Mouse (Mus musculus) layer of hippocampus, adult 2 months (tissue): Measurements from ENCODE around the gene Nkapl. TPM values are rescaled to one million over a fixed set of nuclear protein-coding genes. Genes with fewer than 3 reads are reported as not detected.
A peak's percentile ranks its signal among the peaks of the same experiment; 100 is the strongest.

Experiments
- DNase-seq, 2 experiments: peaks; one replicate each; pipeline ENCODE4 v3.0.0; 2022; ENCODE audit warnings: low spot score in 2 of 2
- H3K27ac ChIP-seq: fragments of 200-600 bp; 2 replicates; pipeline ENCODE4 v1.8.1; 2022
- H3K4me3 ChIP-seq: fragments of 200-600 bp; 2 replicates; pipeline ENCODE4 v1.8.1; 2022; ENCODE audit warnings: mild to moderate bottlenecking
- CTCF ChIP-seq: fragments of 200-600 bp; conservative IDR thresholded peaks from 2 replicates; pipeline ENCODE4 v1.8.1; 2022; ENCODE audit warnings: antibody characterized with exemption, mild to moderate bottlenecking, moderate library complexity
- microRNA-seq, 2 experiments: library from miRNA; unstranded; fragments of <30 nt; microRNA quantifications; one replicate each; pipeline ENCODE4 v1.2.0; 2021
- total RNA-seq, 2 experiments: library from RNA; stranded (reverse); gene quantifications; 2 replicates each; pipeline ENCODE4 v1.2.3; 2021

Gene Nkapl
- total RNA-seq, 2 experiments from 2014 or later, result 0.56 to 0.92 TPM

- TF ChIP-seq CTCF, result no peak
- DNase-seq, result no peak
- Histone ChIP-seq H3K4me3 (no peak overlapping the region), H3K27ac (no peak overlapping the region)
These were observed 12.0 kb downstream of the Nkapl start for GRCm38 (mm10) chr13:21456347-21456746.

GRCm38 (mm10) chr13:21454133-21454532 lies 14.2 kb downstream of the Nkapl start:
- no peak for DNase-seq
- TF ChIP-seq CTCF, result no peak
- no peak overlapping the region for H3K4me3 ChIP-seq
- peak overlapping the region; percentile 94; the same call in 1 of the 2 replicates for H3K27ac ChIP-seq

GRCm38 (mm10) chr13:21453449-21453848 lies 14.9 kb downstream of the Nkapl start, which contains the start of gene Zscan26:
Zscan26 (minus strand) TSS chr13:21453730.
- peak; percentile 83 to 86 for DNase-seq
- Histone ChIP-seq H3K27ac (peak within 1 kb of the TSS; percentile 94), H3K4me3 (peak within 1 kb of the TSS; percentile 98)
- no peak for TF ChIP-seq CTCF

- Histone ChIP-seq H3K4me3 (peak overlapping the region; percentile 98), H3K27ac (peak overlapping the region; percentile 94)
- no peak for TF ChIP-seq CTCF
- DNase-seq, result no peak
These were observed 15.3 kb downstream of the Nkapl start for GRCm38 (mm10) chr13:21453042-21453441.

GRCm38 (mm10) chr13:21447856-21448614 lies 20.3 kb downstream of the Nkapl start:
- no peak overlapping the region for H3K27ac ChIP-seq
- no peak overlapping the region for H3K4me3 ChIP-seq
- no peak for DNase-seq
- TF ChIP-seq CTCF, result no peak

- TF ChIP-seq CTCF, result no peak
- DNase-seq, result no peak
- H3K4me3 ChIP-seq, result no peak overlapping the region
- no peak overlapping the region for H3K27ac ChIP-seq
These were observed 21.5 kb downstream of the Nkapl start for GRCm38 (mm10) chr13:21446796-21447195.

GRCm38 (mm10) chr13:21441207-21441572 lies 27.1 kb downstream of the Nkapl start:
- no peak for DNase-seq
- Histone ChIP-seq H3K4me3 (peak overlapping the region; percentile 72), H3K27ac (peak overlapping the region; percentile 86)
- TF ChIP-seq CTCF, result no peak

- TF ChIP-seq CTCF, result peak; percentile 52
- peak; percentile 63 to 67 for DNase-seq
- peak within 1 kb of the TSS; percentile 72 for H3K4me3 ChIP-seq
- H3K27ac ChIP-seq, result peak within 1 kb of the TSS; percentile 86
These were observed 27.7 kb downstream of the Nkapl start, which contains the start of gene Pgbd1 for GRCm38 (mm10) chr13:21440503-21441206. Pgbd1 (minus strand) TSS chr13:21441058.

- TF ChIP-seq CTCF, result no peak
- H3K27ac ChIP-seq, result no peak overlapping the region
- no peak for DNase-seq
- H3K4me3 ChIP-seq, result no peak overlapping the region
These were observed 32.8 kb downstream of the Nkapl start for GRCm38 (mm10) chr13:21435476-21435875.

- Histone ChIP-seq H3K4me3 (no peak overlapping the region), H3K27ac (no peak overlapping the region)
- no peak for TF ChIP-seq CTCF
- DNase-seq, result no peak
These were observed 40.7 kb downstream of the Nkapl start for GRCm38 (mm10) chr13:21427631-21428030.

- Histone ChIP-seq H3K27ac (no peak overlapping the region), H3K4me3 (no peak overlapping the region)
- DNase-seq, result no peak
- TF ChIP-seq CTCF, result no peak
These were observed 45.0 kb downstream of the Nkapl start for GRCm38 (mm10) chr13:21423301-21423700.

GRCm38 (mm10) chr13:21418865-21419264 lies 49.4 kb downstream of the Nkapl start:
- DNase-seq, result no peak
- H3K27ac ChIP-seq, result no peak overlapping the region
- H3K4me3 ChIP-seq, result no peak overlapping the region
- no peak for TF ChIP-seq CTCF

- TF ChIP-seq CTCF, result no peak
- no peak for DNase-seq
- Histone ChIP-seq H3K4me3 (no peak overlapping the region), H3K27ac (no peak overlapping the region)
These were observed 50.9 kb downstream of the Nkapl start for GRCm38 (mm10) chr13:21417298-21418010.

Small RNA genes within 50 kb of the gene (microRNA-seq; reads per million reads assigned to microRNA genes)
- gene Mir1896, result 0 reads per million in 2 experiments

Other genes starting within 250 kb of the Nkapl start
- not detected for gene Gpx5, start 175.8 kb downstream of the Nkapl start, total RNA-seq
- gene Gpx6, start 156.4 kb downstream of the Nkapl start, total RNA-seq, result not detected
- gene Olfr1367, start 121.6 kb downstream of the Nkapl start, total RNA-seq, result not detected
- 1 to 10 TPM; 9.4 to 10.0 TPM for gene Zscan12, start 105.7 kb downstream of the Nkapl start, total RNA-seq
- gene Zkscan3, start 65.8 kb downstream of the Nkapl start, total RNA-seq, result 10 to 100 TPM; 36.0 to 43.5 TPM
- 1 to 10 TPM; 1.1 to 1.6 TPM for gene Pgbd1, start 27.5 kb downstream of the Nkapl start, total RNA-seq
- gene Zscan26, start 14.8 kb downstream of the Nkapl start, total RNA-seq, result 10 to 100 TPM; 55.4 to 55.9 TPM
- 1 to 10 TPM; 6.5 TPM for gene Zkscan4, start 10.4 kb upstream of the Nkapl start, total RNA-seq
- not detected for gene Gm10065, start 10.9 kb upstream of the Nkapl start, total RNA-seq
- 10 to 100 TPM; 19.4 to 21.2 TPM for gene AK157302, start 26.7 kb upstream of the Nkapl start, total RNA-seq
- gene Gm11273, start 32.9 kb upstream of the Nkapl start, total RNA-seq, result 10 to 100 TPM; 59.2 to 60.9 TPM
- gene Zkscan8, start 62.6 kb upstream of the Nkapl start, total RNA-seq, result 10 to 100 TPM; 20.2 to 23.4 TPM
- gene Olfr1366, start 74.3 kb upstream of the Nkapl start, total RNA-seq, result not detected
- gene Olfr1535, start 91.4 kb upstream of the Nkapl start, total RNA-seq, result not detected
- not detected for gene Olfr1364, start 113.2 kb upstream of the Nkapl start, total RNA-seq
- not detected for gene Olfr1362, start 145.5 kb upstream of the Nkapl start, total RNA-seq
- gene Olfr11, start 174.0 kb upstream of the Nkapl start, total RNA-seq, result not detected
- gene Olfr1361, start 194.9 kb upstream of the Nkapl start, total RNA-seq, result not detected
- gene Olfr1360, start 208.9 kb upstream of the Nkapl start, total RNA-seq, result not detected
- gene Olfr1359, start 229.6 kb upstream of the Nkapl start, total RNA-seq, result not detected
- gene Hist1h2bl, start 247.6 kb upstream of the Nkapl start, total RNA-seq, result 10 to 100 TPM; 25.0 to 36.7 TPM
- 10 to 100 TPM; 27.6 to 54.9 TPM for gene Hist1h2ai, start 247.9 kb upstream of the Nkapl start, total RNA-seq
- gene Hist1h3h, start 249.2 kb upstream of the Nkapl start, total RNA-seq, result 10 to 100 TPM; 51.3 to 58.2 TPM